10 mouse cellular contexts compared by ENCODE assay signal in genomic region chr2:29873801-29874200, GRCm38 (mm10).
"Had no signal": no experiment of that assay in that cellular context is flagged by ENCODE, and none has a peak within 500 bp of the region (broad histone marks: within the 10 kb centered on the region; RNA-seq: fewer than 3 reads in every experiment).

No protein-coding gene starts in this region.

- H3K27me3 ChIP-seq: limb, embryonic 13.5 days; liver, embryonic 13.5 days; neural tube, embryonic 12.5 days had no signal

- DNase-seq: kidney, adult 9 months; kidney, postnatal 4 days; left cerebral cortex, postnatal 4 days; liver, embryonic 13.5 days; lung, adult 18-20 months; midbrain, embryonic 14.5 days; thymus, postnatal 4 days had no signal

- ATAC-seq: intestine, postnatal 0 days had no signal

- H3K9me3 ChIP-seq: limb, embryonic 13.5 days; liver, embryonic 13.5 days; neural tube, embryonic 12.5 days had no signal

- H3K4me3 ChIP-seq: limb, embryonic 13.5 days; liver, embryonic 13.5 days; neural tube, embryonic 12.5 days had no signal
